Mouse (Mus musculus): Measurements from ENCODE around the gene Gm28042. TPM values are rescaled to one million over a fixed set of nuclear protein-coding genes. Genes with fewer than 3 reads are reported as not detected.
A peak's percentile ranks its signal among the peaks of the same experiment; 100 is the strongest.

Gm28042 gene
- polyA plus RNA-seq, 1 experiment from 2014 or later, result 6.7 TPM

DNA sequence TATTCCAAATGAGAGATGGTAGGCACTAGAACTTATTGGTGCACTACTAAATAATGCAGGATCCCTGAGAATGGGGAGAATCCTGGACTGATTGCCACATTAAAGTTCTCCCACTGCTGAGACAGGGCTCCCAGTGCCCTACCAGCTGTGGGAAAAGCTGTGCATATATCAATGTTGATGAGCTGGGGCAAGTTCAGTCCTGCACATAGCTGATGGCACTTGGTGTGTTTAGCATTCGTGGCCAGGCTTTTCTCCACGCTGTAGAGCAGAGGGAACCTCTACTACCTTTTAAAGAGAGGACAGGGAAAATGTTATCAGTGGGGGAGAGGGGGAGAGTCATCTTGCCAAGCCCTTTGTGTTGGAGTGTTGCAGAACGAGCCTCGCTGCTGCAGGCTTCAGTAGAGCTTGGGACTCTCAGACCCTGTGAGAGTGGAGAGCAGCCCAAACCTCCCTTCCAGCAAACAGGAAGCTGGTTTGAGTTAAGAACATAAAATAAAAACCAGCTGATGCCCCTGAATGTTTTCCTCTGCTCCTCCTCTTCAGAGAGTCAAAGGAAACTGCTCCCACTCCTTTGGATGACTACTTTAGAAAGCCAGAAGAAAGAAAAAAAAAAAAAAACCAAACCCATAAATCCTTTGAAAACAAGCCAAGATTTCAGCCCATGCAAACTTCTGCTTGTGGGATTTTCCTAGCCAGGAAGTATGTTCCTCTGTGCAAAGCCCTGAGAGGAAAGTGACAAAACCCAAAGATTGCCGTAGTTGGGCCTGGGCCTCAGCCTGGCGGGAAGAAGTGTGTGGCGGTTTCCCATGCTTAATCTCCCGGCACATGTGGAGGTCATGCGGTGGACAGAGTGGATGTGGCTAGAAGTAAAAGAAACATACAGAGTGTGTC, 31.7 kb upstream of the Gm28042 start:
- Histone ChIP-seq H3K4me1 (no peaks in the 10 kb centered on the region), H3K36me3 (no peaks in the 10 kb centered on the region), H3K4me2 (replicated peaks) (no peak overlapping the region), H3K27ac (replicated peaks) (no peak overlapping the region), H3K9me3 (no peaks in the 10 kb centered on the region), H3K9ac (replicated peaks) (no peak overlapping the region), H3K27me3 (no peaks in the 10 kb centered on the region), H3K4me3 (no peak overlapping the region)
- ATAC-seq (ENCODE audit: low FRiP score, low read depth), result no peak
- 73% methylated on average over 9 of the region's 9 CpGs for WGBS

DNA sequence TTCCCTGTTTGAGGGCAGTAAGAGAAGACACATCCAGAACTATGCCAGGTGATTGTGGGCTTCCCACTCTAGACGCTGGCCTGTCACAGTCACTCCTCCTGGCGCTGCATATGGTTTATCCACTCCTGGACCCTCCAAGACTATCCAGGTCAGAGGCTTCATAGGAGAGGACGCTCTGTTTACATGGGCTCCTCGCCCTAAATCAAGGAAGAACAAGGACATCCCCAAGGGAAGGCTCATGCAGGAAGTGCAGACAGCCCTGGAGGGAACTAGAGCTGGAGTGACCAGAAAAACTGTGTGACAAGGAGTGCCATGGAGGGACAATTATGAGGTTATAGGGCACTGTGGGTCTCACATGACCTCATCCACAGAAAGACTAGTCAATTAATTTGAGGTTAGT, 29.9 kb upstream of the Gm28042 start:
- Histone ChIP-seq H3K4me3 (no peak overlapping the region), H3K4me1 (no peaks in the 10 kb centered on the region), H3K9ac (replicated peaks) (no peak overlapping the region), H3K9me3 (no peaks in the 10 kb centered on the region), H3K27ac (replicated peaks) (no peak overlapping the region), H3K4me2 (replicated peaks) (no peak overlapping the region), H3K36me3 (no peaks in the 10 kb centered on the region), H3K27me3 (no peaks in the 10 kb centered on the region)
- WGBS, result 86% methylated on average over 4 of the region's 4 CpGs
- ATAC-seq (ENCODE audit: low FRiP score, low read depth), result no peak

DNA sequence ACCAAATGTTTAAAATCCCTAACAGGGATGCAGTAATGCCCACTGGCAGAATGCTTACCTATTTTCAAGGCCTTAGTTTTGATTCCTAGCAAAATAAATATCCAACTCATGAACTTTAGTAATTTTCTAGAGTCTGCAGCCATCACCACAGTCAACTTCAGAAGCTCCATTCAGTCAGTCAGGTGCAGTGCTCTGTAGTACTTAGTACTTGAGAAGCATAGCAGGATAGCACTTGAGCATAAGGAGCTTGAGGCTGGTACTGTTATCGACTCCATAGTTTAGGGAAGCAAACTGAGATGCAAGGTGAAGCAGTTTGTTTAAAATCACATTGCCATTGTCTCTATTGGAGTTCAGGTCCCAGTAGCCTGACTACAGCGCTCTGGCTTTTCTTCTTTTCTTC, 27.6 kb upstream of the Gm28042 start:
- WGBS, result 99% methylated on average over 2 of the region's 2 CpGs
- no peak overlapping the region for H3K4me2 ChIP-seq (replicated peaks)
- H3K9me3 ChIP-seq, result no peaks in the 10 kb centered on the region
- no peak for ATAC-seq (ENCODE audit: low FRiP score, low read depth)
- H3K4me1 ChIP-seq, result no peaks in the 10 kb centered on the region
- no peak overlapping the region for H3K9ac ChIP-seq (replicated peaks)
- no peaks in the 10 kb centered on the region for H3K36me3 ChIP-seq
- H3K4me3 ChIP-seq, result no peak overlapping the region
- H3K27me3 ChIP-seq, result no peaks in the 10 kb centered on the region
- no peak overlapping the region for H3K27ac ChIP-seq (replicated peaks)

DNA sequence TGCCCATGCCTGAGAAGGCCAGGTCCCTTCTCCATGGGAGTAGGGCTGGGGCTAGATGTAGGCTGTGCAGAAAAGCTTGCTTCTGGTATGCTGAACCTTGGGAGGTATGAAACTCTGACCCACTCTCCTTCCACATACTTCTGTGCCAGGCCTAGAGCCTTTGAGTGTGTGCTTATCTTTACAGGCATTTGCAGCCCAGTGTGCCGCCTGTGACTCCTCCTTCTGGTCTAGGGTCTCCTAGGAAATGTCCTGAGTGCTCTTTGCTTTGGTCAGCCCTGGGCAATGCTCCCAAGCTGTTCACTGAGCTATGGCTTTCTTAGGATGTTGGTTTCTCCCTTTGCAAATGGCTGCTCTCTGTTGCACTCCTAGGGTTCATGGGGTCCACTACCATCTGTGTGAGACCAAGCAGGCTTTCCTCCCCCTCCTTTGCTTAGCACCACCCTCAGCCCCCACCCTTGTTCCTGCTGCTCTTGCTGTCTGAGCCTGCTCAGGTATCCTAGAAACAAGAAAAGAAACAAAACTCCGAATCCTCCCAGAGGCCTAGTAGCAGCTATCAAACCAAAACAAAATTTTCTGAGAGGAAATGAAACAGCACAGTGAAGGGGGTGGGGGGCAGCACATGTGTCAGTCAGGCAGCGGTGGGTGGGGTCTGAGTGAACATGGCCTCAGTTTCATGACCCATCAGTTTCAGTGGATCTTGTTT, 26.3 kb upstream of the Gm28042 start:
- Histone ChIP-seq H3K9ac (replicated peaks) (no peak overlapping the region), H3K4me2 (replicated peaks) (no peak overlapping the region), H3K27ac (replicated peaks) (no peak overlapping the region), H3K4me3 (no peak overlapping the region), H3K4me1 (no peaks in the 10 kb centered on the region), H3K36me3 (no peaks in the 10 kb centered on the region), H3K9me3 (no peaks in the 10 kb centered on the region), H3K27me3 (no peaks in the 10 kb centered on the region)
- ATAC-seq (ENCODE audit: low FRiP score, low read depth), result no peak
- WGBS, result 82% methylated on average over 3 of the region's 3 CpGs

DNA sequence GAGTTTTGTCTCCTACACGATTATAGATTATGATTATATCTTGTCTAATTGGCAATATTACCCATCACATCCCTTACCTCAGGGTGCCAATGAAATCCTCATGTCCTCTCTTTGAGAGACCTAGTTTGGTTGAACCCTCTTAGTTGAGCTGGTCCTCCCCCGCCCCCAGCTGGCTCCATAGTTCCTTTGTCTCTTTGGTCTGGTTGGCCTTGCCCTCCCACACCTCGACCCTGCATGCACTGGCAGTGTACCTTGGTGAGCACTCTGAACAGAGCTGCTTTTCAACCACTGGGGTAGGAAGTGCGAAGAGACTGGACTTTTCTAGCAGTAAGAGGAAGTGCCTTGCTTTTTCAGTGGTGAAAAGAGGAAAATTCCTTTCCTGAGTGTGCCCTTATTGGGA, 25.3 kb upstream of the Gm28042 start:
- Histone ChIP-seq H3K27me3 (no peaks in the 10 kb centered on the region), H3K4me1 (no peaks in the 10 kb centered on the region), H3K27ac (replicated peaks) (no peak overlapping the region), H3K9ac (replicated peaks) (no peak overlapping the region), H3K9me3 (no peaks in the 10 kb centered on the region), H3K36me3 (no peaks in the 10 kb centered on the region), H3K4me3 (no peak overlapping the region), H3K4me2 (replicated peaks) (no peak overlapping the region)
- no peak for ATAC-seq (ENCODE audit: low FRiP score, low read depth)
- 83% methylated on average over 4 of the region's 4 CpGs for WGBS

DNA sequence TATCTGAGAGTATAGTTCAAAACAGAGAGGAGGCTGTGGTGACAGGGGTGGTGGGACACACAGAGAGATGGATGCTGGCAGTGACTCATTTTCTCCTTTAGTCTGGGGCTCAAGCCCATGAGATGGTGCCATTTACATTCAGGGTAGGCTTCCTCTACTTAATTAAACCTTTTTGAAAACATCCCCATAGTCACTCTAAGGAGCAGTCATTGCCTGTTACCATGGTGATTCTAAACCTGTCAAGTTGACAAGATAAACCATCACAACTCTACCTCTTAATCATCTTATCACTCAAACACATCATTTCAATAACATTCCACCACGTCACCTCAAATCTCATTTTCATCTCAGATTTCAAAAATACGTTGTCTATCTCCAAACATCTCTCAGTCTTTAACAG, 23.3 kb upstream of the Gm28042 start:
- H3K9ac ChIP-seq (replicated peaks), result no peak overlapping the region
- no peak overlapping the region for H3K4me3 ChIP-seq
- H3K27me3 ChIP-seq, result no peaks in the 10 kb centered on the region
- no peak overlapping the region for H3K4me2 ChIP-seq (replicated peaks)
- ATAC-seq (ENCODE audit: low FRiP score, low read depth), result no peak
- H3K4me1 ChIP-seq, result no peaks in the 10 kb centered on the region
- no peak overlapping the region for H3K27ac ChIP-seq (replicated peaks)
- no peaks in the 10 kb centered on the region for H3K9me3 ChIP-seq
- 83% methylated on average over 2 of the region's 2 CpGs for WGBS
- H3K36me3 ChIP-seq, result no peaks in the 10 kb centered on the region

DNA sequence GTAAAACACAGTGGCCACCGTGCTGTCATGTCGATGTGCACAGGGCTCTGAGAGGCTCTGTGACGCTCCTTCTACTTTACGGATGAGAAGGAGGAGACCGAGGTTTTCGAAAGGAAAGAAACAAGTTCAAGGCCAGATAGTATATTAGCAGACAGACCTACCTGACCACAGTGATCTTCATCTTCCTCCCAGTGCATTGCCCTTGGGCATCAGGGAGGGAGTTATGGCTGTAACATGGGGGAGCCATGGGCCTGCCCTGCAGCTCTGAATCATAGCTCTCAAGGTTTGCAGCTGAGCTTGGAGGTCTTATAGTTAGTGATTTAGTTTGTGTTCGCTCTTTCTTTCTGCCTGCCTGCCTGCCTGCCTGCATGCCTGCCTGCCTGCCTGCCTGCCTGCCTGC, 20.6 kb upstream of the Gm28042 start:
- Histone ChIP-seq H3K4me1 (no peaks in the 10 kb centered on the region), H3K4me2 (replicated peaks) (no peak overlapping the region), H3K9me3 (no peaks in the 10 kb centered on the region), H3K4me3 (no peak overlapping the region), H3K9ac (replicated peaks) (no peak overlapping the region), H3K27ac (replicated peaks) (no peak overlapping the region), H3K27me3 (no peaks in the 10 kb centered on the region), H3K36me3 (0 out of 2 replicates have a peak, but pooled peaks cover 4% of the 10 kb centered on the region)
- ATAC-seq (ENCODE audit: low FRiP score, low read depth), result no peak
- WGBS, result 95% methylated on average over 7 of the region's 7 CpGs

DNA sequence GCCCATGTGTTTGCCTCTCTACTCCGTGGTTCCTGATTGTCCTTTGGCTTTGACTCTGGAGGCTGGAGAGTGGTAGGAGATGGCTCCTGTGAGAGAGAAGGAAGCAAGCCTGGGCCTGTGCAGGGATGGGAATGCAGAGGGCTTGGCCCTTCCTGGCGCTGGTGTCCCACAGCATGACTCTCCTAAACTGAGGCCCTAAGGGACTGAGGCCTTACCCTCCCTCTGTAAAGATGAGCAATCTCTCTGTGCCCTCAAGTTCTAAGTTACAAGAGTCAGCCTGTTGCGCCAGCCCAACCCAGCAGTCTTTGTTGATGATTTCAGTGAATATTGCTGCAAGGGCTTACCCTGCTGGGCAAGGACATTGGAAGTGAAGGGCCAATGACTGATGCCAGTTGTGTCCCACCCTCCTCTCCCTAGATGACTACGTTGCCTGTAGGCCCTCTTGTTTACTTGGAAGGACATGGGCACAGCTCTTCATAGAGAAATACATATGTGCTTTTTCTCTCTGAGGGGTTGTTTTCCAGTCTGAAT, 19.5 kb upstream of the Gm28042 start:
- Histone ChIP-seq H3K36me3 (peaks cover 7% of the 10 kb centered on the region; the same call in 1 of the 2 replicates), H3K27me3 (no peaks in the 10 kb centered on the region), H3K27ac (replicated peaks) (no peak overlapping the region), H3K4me2 (replicated peaks) (no peak overlapping the region), H3K4me3 (no peak overlapping the region), H3K9me3 (no peaks in the 10 kb centered on the region), H3K4me1 (no peaks in the 10 kb centered on the region), H3K9ac (replicated peaks) (no peak overlapping the region)
- WGBS, result 89% methylated on average over 4 of the region's 4 CpGs
- no peak for ATAC-seq (ENCODE audit: low FRiP score, low read depth)

DNA sequence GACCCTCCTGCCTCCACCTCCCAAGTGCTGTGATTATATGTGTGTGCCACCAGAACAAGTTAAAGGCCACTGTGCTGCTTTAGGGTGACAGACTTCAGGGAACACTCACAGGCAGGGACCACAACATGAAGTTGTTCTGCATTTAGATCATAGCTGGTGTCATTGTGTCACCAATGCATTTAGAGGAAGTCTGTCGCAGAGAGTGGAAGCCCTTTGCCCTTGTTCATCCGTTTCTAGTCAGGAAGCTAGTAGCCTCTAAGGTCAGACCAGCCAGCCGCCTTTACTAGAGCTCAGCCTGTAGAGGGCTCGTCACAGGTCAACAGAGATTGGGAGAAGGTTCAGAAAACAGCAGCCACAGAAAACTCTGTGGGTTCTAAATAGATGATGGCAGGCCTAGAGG, 18.6 kb upstream of the Gm28042 start:
- H3K4me1 ChIP-seq, result no peaks in the 10 kb centered on the region
- no peak overlapping the region for H3K4me3 ChIP-seq
- peaks cover 12% of the 10 kb centered on the region; the same call in 1 of the 2 replicates for H3K36me3 ChIP-seq
- H3K9me3 ChIP-seq, result no peaks in the 10 kb centered on the region
- H3K4me2 ChIP-seq (replicated peaks), result no peak overlapping the region
- WGBS, result 75% methylated on average over 4 of the region's 4 CpGs
- H3K27ac ChIP-seq (replicated peaks), result no peak overlapping the region
- H3K9ac ChIP-seq (replicated peaks), result no peak overlapping the region
- H3K27me3 ChIP-seq, result no peaks in the 10 kb centered on the region
- ATAC-seq (ENCODE audit: low FRiP score, low read depth), result no peak

DNA sequence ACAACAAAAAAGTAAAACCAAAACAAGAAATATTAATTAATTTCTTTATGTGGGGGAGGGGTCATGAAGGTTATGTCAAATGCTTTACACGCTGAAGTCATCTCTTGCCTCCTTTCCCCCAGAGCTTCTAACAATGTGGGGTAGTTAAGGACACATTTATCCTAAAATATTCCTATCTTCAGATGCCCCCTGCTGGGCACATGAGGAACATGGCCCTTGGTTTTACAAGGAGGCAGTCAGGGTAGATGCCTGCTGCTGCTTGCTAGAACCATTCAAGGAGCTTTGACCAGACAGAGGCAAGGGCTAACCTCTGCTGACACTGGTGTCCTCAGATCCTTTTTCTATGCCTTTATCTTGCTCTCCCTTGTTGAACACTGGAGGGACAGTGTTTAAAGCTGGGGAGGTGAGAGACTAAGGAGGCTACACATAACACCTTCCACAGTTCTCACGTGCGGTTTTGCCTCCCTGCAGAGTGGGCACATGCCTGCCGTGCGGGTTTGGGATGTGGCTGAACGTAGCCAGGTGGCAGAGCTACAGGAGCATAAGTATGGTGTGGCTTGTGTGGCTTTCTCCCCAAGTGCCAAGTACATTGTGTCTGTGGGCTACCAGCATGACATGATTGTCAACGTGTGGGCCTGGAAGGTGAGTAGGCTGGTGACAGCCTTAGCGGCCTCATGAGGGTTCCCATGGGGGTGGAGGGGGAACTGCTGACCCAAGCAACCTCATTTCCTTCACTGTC, 15.7 kb upstream of the Gm28042 start:
- no peak overlapping the region for H3K4me3 ChIP-seq
- H3K4me2 ChIP-seq (replicated peaks), result no peak overlapping the region
- H3K27me3 ChIP-seq, result no peaks in the 10 kb centered on the region
- ATAC-seq (ENCODE audit: low FRiP score, low read depth), result no peak
- no peak overlapping the region for H3K27ac ChIP-seq (replicated peaks)
- WGBS, result 88% methylated on average over 8 of the region's 8 CpGs
- H3K9me3 ChIP-seq, result no peaks in the 10 kb centered on the region
- peaks cover 21% of the 10 kb centered on the region for H3K36me3 ChIP-seq
- H3K4me1 ChIP-seq, result no peaks in the 10 kb centered on the region
- H3K9ac ChIP-seq (replicated peaks), result no peak overlapping the region

DNA sequence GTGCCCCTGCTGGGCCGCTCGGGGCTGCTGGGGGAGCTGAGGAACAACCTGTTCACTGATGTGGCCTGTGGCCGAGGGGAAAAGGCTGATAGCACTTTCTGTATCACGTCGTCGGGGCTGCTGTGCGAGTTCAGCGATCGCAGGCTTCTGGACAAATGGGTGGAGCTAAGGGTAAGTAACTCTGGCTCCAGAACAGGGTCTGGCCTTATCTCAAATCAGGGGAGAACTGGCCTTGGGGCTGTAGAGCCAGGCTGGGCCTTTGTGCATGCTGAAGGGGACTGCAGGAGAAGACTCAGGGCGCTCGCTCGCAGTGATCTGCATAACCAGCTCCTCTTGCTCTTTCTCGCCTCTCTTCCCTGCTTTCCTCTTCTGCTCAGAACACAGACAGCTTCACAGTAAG, 14.4 kb upstream of the Gm28042 start:
- H3K9ac ChIP-seq (replicated peaks), result 0 out of 2 replicates have a peak overlapping the region, but pooled peaks have one; percentile 6
- H3K4me2 ChIP-seq (replicated peaks), result no peak overlapping the region
- H3K27me3 ChIP-seq, result no peaks in the 10 kb centered on the region
- no peak for ATAC-seq (ENCODE audit: low FRiP score, low read depth)
- peaks cover 33% of the 10 kb centered on the region for H3K36me3 ChIP-seq
- H3K4me3 ChIP-seq, result no peak overlapping the region
- no peaks in the 10 kb centered on the region for H3K9me3 ChIP-seq
- H3K27ac ChIP-seq (replicated peaks), result no peak overlapping the region
- 88% methylated on average over 13 of the region's 13 CpGs for WGBS
- no peaks in the 10 kb centered on the region for H3K4me1 ChIP-seq

Measured in midbrain, embryonic 12.5 days (tissue).